Mouse (Mus musculus): ENCODE data around the gene Evi5.

DNA sequence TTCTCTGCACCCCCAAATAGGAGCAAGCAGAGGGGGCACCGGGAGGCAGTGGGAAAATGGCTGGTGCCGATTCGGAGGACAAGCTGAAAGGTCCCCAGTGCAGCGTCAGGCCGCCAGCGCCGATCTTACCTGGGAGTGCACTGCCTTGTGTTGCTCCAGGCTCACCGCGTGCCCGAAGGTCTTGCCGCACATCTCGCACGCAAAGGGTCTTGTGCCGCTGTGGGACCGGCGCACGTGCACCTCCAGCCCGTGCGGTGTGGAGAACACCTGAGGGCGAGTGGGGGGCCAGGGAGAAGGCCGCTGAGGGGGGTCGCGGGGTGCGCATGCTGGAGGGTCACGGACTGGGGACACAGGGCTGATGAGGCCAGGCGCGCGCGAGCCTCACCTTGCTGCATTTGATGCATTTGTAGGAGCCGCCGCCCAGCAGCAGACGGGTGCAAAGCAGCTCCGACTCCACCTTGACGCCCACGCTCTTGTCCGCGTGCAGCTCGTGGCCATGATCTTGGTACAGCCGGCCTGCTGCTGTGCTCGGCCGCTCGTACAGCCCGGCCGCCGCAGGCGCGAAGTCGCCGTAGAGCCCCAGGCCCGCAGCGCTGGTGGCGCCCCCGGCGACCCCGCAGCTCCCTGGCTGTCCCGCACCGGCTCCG lies 153.8 kb downstream of the Evi5 start:
- TF ChIP-seq CTCF (IDR thresholded peaks at IDR 0.05; ENCODE audit: control insufficient read depth, insufficient read depth, insufficient read length), result no peak
- no peak for TF ChIP-seq USF1 (IDR thresholded peaks at IDR 0.05; ENCODE audit: low read depth)
